Mouse (Mus musculus): Measurements from ENCODE around the gene Rere. TPM values are rescaled to one million over a fixed set of nuclear protein-coding genes. Genes with fewer than 3 reads are reported as not detected.

The Rere gene
- polyA plus RNA-seq, 1 experiment from 2014 or later, result 19.9 TPM

DNA sequence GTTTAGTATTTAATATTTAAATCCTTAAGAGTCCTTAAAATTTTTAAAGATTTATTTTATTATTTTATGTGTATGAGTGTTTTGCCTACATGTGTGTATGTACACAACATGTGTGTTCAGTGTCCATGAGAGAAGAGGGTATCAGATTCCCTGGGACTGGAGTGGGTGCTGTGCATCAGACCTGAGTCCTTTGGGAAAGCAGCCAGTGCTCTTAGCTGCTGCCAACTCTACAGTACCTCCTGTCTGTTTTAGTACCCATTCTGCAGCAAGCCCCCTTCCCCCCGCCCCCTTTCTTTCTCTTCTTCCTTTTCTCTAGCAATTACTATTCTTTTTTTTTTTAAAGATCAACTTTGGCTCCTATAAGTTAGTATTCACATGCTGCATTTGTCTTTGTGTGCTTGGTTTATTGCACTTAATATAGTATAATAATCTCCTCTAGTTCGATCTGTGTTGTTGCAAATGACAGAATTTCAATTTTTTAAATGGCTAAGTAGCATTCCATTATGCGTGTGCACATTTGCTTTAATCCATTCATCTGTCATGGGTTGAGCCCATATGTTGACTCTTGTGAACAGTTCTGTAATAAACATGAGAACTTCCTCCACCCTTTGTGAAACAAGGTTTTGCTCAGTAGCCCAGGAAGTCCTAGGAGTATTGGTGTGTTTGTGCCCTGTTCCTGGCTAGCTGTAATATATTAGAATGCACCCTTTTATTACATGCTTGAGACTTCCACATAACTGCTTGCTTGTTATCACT, 43.8 kb downstream of the Rere start:
- H3K27ac ChIP-seq (replicated peaks), result no peak overlapping the region
- no peak overlapping the region for H3K4me2 ChIP-seq
- H3K36me3 ChIP-seq, result peaks cover 6% of the 10 kb centered on the region
- peaks cover 17% of the 10 kb centered on the region for H3K4me1 ChIP-seq
- no peak overlapping the region for H3K4me3 ChIP-seq
- H3K9me3 ChIP-seq, result no peaks in the 10 kb centered on the region
- no peak overlapping the region for H3K9ac ChIP-seq
- WGBS, result 86% methylated on average over 3 of the region's 3 CpGs
- no peaks in the 10 kb centered on the region for H3K27me3 ChIP-seq (replicated peaks)
- ATAC-seq (ENCODE audit: extremely low read depth, insufficient number of reproducible peaks, low FRiP score, low TSS enrichment), result no peak

DNA sequence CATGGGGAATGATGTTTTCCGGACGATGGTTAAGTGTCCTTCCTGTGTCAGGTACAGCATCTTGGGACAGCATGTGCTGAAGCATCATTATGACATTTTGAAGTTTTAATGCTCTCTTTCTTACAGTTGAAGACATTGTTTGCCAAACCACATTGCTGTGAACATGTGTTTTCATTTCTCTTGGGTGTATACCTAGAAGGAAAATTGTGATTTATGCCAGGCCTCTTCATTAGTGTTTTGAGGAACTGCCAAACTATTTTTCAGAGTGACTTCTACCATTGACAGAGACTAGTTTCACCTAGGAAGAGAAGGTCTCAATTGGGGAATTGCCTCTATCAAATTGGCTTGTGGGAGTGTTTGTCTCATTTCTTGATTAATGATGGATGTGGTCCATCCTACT, 44.6 kb downstream of the Rere start:
- Histone ChIP-seq H3K4me2 (no peak overlapping the region), H3K27ac (replicated peaks) (no peak overlapping the region), H3K4me3 (no peak overlapping the region), H3K9me3 (0 out of 2 replicates have a peak, but pooled peaks cover 3% of the 10 kb centered on the region), H3K27me3 (replicated peaks) (no peaks in the 10 kb centered on the region), H3K36me3 (peaks cover 12% of the 10 kb centered on the region), H3K9ac (no peak overlapping the region), H3K4me1 (peaks cover 17% of the 10 kb centered on the region)
- WGBS, result 88% methylated on average over 2 of the region's 2 CpGs
- no peak for ATAC-seq (ENCODE audit: extremely low read depth, insufficient number of reproducible peaks, low FRiP score, low TSS enrichment)

DNA sequence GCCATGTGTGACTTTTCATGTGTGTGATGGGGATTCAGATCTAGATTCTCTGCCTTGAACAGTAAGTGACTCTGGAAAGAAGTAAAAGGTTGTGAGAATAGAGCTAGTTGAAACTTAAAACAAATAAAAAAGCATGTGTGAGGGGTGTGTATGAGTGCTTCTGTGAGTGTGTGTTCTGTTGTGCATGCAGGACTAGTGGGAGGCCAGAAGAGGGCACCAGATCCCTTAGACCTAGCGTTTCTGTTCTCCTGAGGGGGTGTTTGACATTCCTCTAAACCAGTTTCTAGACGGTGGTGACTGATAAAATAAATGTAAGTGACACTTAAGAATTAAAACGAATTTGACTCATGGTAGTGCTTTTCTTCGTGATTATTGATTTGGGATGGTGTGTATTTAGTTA, 46.0 kb downstream of the Rere start:
- Histone ChIP-seq H3K27me3 (replicated peaks) (no peaks in the 10 kb centered on the region), H3K4me2 (no peak overlapping the region), H3K27ac (replicated peaks) (no peak overlapping the region), H3K4me3 (no peak overlapping the region), H3K9me3 (0 out of 2 replicates have a peak, but pooled peaks cover 3% of the 10 kb centered on the region), H3K4me1 (peaks cover 17% of the 10 kb centered on the region), H3K9ac (no peak overlapping the region), H3K36me3 (peaks cover 16% of the 10 kb centered on the region)
- ATAC-seq (ENCODE audit: extremely low read depth, insufficient number of reproducible peaks, low FRiP score, low TSS enrichment), result no peak
- 73% methylated on average over 4 of the region's 4 CpGs for WGBS

DNA sequence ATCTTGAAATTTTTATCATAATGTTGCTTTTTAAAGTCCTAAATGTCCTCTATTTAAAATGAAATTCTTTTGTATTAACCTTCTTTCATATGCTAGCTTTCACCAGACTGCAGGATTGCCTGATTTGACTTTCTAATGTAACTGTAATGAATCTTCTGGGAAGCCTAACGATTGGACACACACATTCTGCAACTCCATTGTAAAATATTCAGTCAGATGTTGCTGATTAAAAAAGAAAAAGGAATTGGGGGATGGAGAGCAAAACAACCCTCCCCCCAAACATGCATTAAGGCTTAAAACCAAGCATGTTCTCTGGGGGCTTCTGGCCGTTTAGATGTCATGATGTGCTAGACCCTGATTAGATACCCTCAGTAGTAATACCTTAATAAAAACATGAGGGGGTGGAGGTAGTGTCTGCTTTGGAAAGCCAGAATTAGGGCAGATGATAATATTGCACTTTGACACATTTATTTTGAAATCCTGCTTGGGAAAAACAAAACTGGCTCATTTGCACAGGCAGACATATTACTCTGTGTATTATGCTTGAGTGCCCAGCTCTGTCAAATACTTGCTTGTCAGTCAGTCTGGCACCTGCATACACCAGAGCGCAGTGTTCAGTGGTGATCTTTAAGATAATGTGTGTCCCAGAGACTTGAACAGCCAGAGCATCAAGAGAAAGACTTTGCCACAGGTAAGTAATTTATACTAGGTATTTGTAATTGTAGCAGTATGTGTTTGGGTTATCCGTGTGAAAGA, 52.7 kb downstream of the Rere start:
- Histone ChIP-seq H3K27ac (replicated peaks) (no peak overlapping the region), H3K9ac (no peak overlapping the region), H3K4me2 (no peak overlapping the region), H3K4me3 (no peak overlapping the region), H3K9me3 (0 out of 2 replicates have a peak, but pooled peaks cover 3% of the 10 kb centered on the region), H3K27me3 (replicated peaks) (no peaks in the 10 kb centered on the region), H3K4me1 (peaks cover 17% of the 10 kb centered on the region), H3K36me3 (peaks cover 16% of the 10 kb centered on the region)
- no peak for ATAC-seq (ENCODE audit: extremely low read depth, insufficient number of reproducible peaks, low FRiP score, low TSS enrichment)
- 73% methylated on average over 4 of the region's 4 CpGs for WGBS

DNA sequence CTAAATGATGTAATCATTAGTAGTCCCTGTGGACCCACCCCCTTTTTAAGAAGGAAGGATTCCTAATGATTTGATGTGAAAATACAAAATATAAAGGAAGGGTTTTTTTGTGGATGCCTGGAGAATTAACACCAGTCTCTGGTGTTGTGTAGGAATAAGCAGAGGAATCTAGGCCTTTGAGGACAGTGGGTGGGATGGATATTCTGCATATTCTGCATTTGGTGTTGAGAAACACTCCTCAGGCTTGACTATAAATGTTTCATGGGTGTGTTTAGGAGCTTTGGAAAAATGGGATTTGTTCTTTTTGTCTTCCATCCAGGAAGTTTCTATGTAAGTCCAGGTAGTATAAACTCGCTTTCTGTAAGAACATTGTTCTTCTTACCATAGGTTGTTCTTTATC, 55.8 kb downstream of the Rere start:
- ATAC-seq (ENCODE audit: extremely low read depth, insufficient number of reproducible peaks, low FRiP score, low TSS enrichment), result no peak
- no peaks in the 10 kb centered on the region for H3K27me3 ChIP-seq (replicated peaks)
- WGBS, result 98% methylated on average over 1 of the region's 1 CpGs
- 0 out of 2 replicates have a peak, but pooled peaks cover 3% of the 10 kb centered on the region for H3K36me3 ChIP-seq
- peaks cover 21% of the 10 kb centered on the region for H3K4me1 ChIP-seq
- no peak overlapping the region for H3K27ac ChIP-seq (replicated peaks)
- H3K4me3 ChIP-seq, result no peak overlapping the region
- H3K9me3 ChIP-seq, result no peaks in the 10 kb centered on the region
- no peak overlapping the region for H3K9ac ChIP-seq
- no peak overlapping the region for H3K4me2 ChIP-seq

DNA sequence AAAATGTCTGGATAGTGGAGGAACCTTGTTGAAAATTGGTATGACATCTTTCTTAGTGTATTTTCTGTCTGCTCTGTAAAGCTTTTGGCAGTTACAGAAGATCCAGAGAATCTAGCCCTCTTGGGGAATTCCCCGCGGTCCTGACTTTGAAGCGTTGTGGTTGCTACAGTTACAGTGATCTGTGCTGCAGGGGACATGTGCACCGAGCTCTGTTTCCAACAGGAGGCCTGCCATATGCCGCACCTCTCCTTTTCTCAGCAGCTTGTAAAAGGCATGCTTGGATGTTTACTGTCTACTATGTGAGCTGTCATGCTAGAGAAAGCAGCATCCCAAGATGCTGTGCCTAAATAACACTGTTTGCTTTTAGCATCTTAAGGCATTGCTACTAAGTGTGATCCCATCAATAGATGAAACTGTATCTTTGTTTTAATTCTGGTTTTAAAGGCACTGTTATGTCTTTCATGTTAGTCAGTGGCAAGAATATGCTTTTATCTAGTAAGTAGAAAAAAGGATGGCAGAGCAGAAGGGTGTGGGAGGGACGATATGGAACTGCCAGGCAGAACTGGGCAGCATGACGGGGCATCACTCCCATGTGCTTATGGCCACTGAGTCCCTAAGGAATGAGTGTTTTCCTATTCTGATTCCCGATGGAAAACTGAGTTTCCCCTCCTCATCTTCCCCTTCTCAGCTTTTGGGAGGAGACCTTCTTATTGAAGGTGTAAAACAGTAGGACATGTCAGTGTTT, 57.6 kb downstream of the Rere start:
- whole genome bisulfite sequencing, result 54% methylated on average over 8 of the region's 8 CpGs
- no peaks in the 10 kb centered on the region for H3K27me3 ChIP-seq (replicated peaks)
- peaks cover 27% of the 10 kb centered on the region for H3K4me1 ChIP-seq
- H3K27ac ChIP-seq (replicated peaks), result no peak overlapping the region
- H3K9ac ChIP-seq, result no peak overlapping the region
- no peaks in the 10 kb centered on the region for H3K9me3 ChIP-seq
- ATAC-seq (ENCODE audit: extremely low read depth, insufficient number of reproducible peaks, low FRiP score, low TSS enrichment), result no peak
- no peak overlapping the region for H3K4me3 ChIP-seq
- no peak overlapping the region for H3K4me2 ChIP-seq
- 0 out of 2 replicates have a peak, but pooled peaks cover 3% of the 10 kb centered on the region for H3K36me3 ChIP-seq

DNA sequence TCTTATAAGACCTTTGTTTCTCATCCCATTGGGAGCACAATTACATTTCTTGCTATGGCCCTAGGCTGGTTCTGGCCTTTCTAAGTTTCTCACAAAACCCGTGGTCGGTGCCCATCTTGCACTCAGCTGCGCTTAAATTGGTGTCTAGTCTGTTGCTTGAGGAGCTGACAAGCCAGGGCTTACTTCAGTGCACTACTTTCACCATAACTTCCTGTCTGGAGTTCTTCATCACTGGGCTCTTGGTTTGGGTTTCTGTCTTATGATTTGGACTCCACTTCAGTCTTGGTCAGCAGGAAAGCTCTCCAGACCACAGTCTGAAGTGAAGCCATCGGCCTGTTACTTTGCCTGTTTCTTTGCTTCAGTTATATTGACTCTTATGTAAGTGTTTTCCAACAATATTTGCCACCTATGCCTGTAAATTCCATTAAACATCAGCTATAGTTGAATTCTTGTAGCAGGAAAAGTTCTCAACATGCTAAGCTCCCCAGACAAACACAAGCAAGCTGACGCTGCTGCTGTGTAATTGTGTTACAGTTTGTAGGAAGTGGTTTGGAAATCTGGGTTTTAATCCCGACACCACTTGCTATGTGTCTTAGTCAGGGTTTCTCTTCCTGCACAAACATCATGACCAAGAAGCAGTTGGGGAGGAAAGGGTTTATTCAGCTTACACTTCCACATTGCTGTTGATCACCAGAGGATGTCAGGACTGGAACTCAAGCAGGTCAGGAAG, 59.5 kb downstream of the Rere start:
- no peak overlapping the region for H3K4me2 ChIP-seq
- H3K4me3 ChIP-seq, result no peak overlapping the region
- H3K36me3 ChIP-seq, result 0 out of 2 replicates have a peak, but pooled peaks cover 1% of the 10 kb centered on the region
- no peaks in the 10 kb centered on the region for H3K27me3 ChIP-seq (replicated peaks)
- ATAC-seq (ENCODE audit: extremely low read depth, insufficient number of reproducible peaks, low FRiP score, low TSS enrichment), result no peak
- H3K4me1 ChIP-seq, result peaks cover 30% of the 10 kb centered on the region
- WGBS, result 88% methylated on average over 6 of the region's 6 CpGs
- no peaks in the 10 kb centered on the region for H3K9me3 ChIP-seq
- H3K27ac ChIP-seq (replicated peaks), result no peak overlapping the region
- no peak overlapping the region for H3K9ac ChIP-seq

DNA sequence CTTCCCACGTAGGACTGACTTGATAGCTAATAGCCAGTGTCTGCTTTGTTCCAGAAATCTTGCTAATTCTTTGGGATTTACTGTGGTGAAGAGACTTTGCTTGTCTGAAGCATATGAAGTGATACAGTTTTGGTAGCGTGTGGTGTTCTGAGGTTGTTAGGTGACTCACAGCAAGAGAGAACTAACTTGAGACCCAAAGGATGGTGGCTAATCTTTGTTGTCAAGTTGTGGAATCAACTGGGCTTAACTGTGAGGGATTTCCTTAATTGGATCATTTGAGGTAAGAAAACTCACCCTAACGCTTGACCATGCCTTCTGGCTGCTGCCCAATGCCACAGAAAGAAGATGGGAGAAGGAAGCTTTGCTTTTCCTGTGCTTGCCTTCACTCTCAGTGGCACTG, 63.1 kb downstream of the Rere start:
- 72% methylated on average over 3 of the region's 3 CpGs for WGBS
- Histone ChIP-seq H3K4me1 (peaks cover 43% of the 10 kb centered on the region), H3K4me3 (no peak overlapping the region), H3K27me3 (replicated peaks) (no peaks in the 10 kb centered on the region), H3K27ac (replicated peaks) (no peak overlapping the region), H3K9me3 (no peaks in the 10 kb centered on the region), H3K4me2 (no peak overlapping the region), H3K36me3 (no peaks in the 10 kb centered on the region), H3K9ac (no peak overlapping the region)
- no peak for ATAC-seq (ENCODE audit: extremely low read depth, insufficient number of reproducible peaks, low FRiP score, low TSS enrichment)

DNA sequence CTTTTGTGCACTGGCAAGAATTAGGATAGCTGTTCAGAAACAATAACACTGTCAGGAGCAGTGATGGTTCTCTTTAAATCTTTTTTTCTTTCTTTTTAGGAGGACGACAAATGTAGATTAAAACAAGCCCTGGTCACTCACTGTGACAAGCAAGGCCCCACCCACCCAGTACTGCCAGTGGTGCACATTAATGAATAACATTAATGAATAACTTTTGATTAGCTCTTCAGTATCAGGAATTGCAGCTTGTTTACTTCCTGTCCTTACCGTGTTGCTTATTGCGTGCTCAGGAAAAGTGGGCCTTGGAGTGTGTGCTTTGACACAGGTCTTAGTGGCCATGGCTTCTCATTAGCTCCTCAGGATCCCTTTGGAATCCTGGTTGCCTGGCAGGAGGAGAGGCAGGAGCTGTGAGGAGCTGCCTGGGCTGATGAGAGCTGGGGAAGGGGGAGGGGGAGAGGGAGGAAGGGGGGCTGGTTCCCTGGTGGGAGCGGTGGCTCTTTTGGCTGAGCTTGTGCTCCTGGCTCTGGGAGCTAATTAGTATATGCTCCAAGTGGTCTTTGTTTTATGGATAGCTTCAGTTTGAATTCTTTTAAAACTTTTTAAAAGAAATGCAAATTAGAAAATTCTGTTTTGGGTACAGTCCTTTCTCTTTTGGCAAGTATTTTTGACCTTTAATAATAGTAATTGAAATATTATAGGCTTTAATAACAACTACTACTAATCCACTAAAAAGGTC, 65.4 kb downstream of the Rere start:
- Histone ChIP-seq H3K9ac (peak overlapping the region; percentile 44), H3K4me3 (no peak overlapping the region), H3K27ac (replicated peaks) (0 out of 2 replicates have a peak overlapping the region, but pooled peaks have one; percentile 20), H3K36me3 (no peaks in the 10 kb centered on the region), H3K4me2 (no peak overlapping the region), H3K9me3 (no peaks in the 10 kb centered on the region), H3K4me1 (peaks cover 50% of the 10 kb centered on the region), H3K27me3 (replicated peaks) (no peaks in the 10 kb centered on the region)
- 25% methylated on average over 4 of the region's 4 CpGs for WGBS
- no peak for ATAC-seq (ENCODE audit: extremely low read depth, insufficient number of reproducible peaks, low FRiP score, low TSS enrichment)

DNA sequence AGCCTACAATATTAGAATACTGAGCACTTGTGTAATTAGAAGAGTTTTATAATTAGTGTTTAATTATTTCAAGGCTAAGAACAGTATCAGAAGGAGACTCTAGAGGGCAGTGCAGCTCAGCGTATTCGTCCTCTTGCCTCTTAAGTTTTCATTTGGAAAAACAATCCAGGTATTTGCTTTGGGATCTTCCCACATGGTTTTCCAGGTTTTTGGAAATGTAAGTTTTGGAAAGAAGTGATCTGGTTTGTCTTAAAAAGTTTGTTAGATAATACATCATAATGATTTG, 65.9 kb downstream of the Rere start:
- Histone ChIP-seq H3K27ac (replicated peaks) (no peak overlapping the region), H3K9ac (no peak overlapping the region), H3K36me3 (no peaks in the 10 kb centered on the region), H3K4me3 (no peak overlapping the region), H3K9me3 (no peaks in the 10 kb centered on the region), H3K4me1 (peaks cover 53% of the 10 kb centered on the region), H3K4me2 (no peak overlapping the region), H3K27me3 (replicated peaks) (no peaks in the 10 kb centered on the region)
- 21% methylated on average over 2 of the region's 2 CpGs for WGBS
- no peak for ATAC-seq (ENCODE audit: extremely low read depth, insufficient number of reproducible peaks, low FRiP score, low TSS enrichment)

Data from heart, embryonic 13.5 days (tissue).